Mouse (Mus musculus): ENCODE measurements around the gene Slc16a13.

The Slc16a13 gene

GRCm38 (mm10) chr11:70212423-70212822, 8.4 kb downstream of the Slc16a13 start, which contains the start of gene Slc16a11:
TSS of gene Slc16a11 (plus strand) at chr11:70212752.
- no peak for DNase-seq (ENCODE audit: low spot score in 2 of 2)

- DNase-seq (ENCODE audit: low spot score in 2 of 2): no peak
Observed at GRCm38 (mm10) chr11:70211972-70212371, 8.9 kb downstream of the Slc16a13 start.

GRCm38 (mm10) chr11:70210681-70211080, 10.2 kb downstream of the Slc16a13 start:
- no peak for DNase-seq (ENCODE audit: low spot score in 2 of 2)

- no peak for DNase-seq (ENCODE audit: low spot score in 2 of 2)
Observed at GRCm38 (mm10) chr11:70208778-70209388, 12.0 kb downstream of the Slc16a13 start.

GRCm38 (mm10) chr11:70207283-70207682, 13.6 kb downstream of the Slc16a13 start:
- no peak for DNase-seq (ENCODE audit: low spot score in 2 of 2)

- DNase-seq (ENCODE audit: low spot score in 2 of 2): no peak
Observed at GRCm38 (mm10) chr11:70206801-70207200, 14.1 kb downstream of the Slc16a13 start.

- DNase-seq (ENCODE audit: low spot score in 2 of 2): peak; percentile 80 to 89
Observed at GRCm38 (mm10) chr11:70201691-70202090, 19.2 kb downstream of the Slc16a13 start.

- no peak for DNase-seq (ENCODE audit: low spot score in 2 of 2)
Observed at GRCm38 (mm10) chr11:70200036-70200608, 20.7 kb downstream of the Slc16a13 start.

- no peak for DNase-seq (ENCODE audit: low spot score in 2 of 2)
Observed at GRCm38 (mm10) chr11:70199107-70199506, 21.8 kb downstream of the Slc16a13 start.

- no peak for DNase-seq (ENCODE audit: low spot score in 2 of 2)
Observed at GRCm38 (mm10) chr11:70198332-70198731, 22.5 kb downstream of the Slc16a13 start.

GRCm38 (mm10) chr11:70193354-70194285, 27.2 kb downstream of the Slc16a13 start:
- DNase-seq (ENCODE audit: low spot score in 2 of 2): no peak

- DNase-seq (ENCODE audit: low spot score in 2 of 2): no peak
Observed at GRCm38 (mm10) chr11:70192157-70192556, 28.7 kb downstream of the Slc16a13 start.

GRCm38 (mm10) chr11:70191188-70191587, 29.7 kb downstream of the Slc16a13 start:
- DNase-seq (ENCODE audit: low spot score in 2 of 2): no peak

- DNase-seq (ENCODE audit: low spot score in 2 of 2): no peak
Observed at GRCm38 (mm10) chr11:70189319-70190134, 31.3 kb downstream of the Slc16a13 start.

GRCm38 (mm10) chr11:70185120-70185519, 35.7 kb downstream of the Slc16a13 start:
- DNase-seq (ENCODE audit: low spot score in 2 of 2): no peak

- DNase-seq (ENCODE audit: low spot score in 2 of 2): no peak
Observed at GRCm38 (mm10) chr11:70180496-70180895, 40.4 kb downstream of the Slc16a13 start.

GRCm38 (mm10) chr11:70179401-70179800, 41.5 kb downstream of the Slc16a13 start:
- DNase-seq (ENCODE audit: low spot score in 2 of 2): no peak

GRCm38 (mm10) chr11:70178756-70179155, 42.1 kb downstream of the Slc16a13 start:
- no peak for DNase-seq (ENCODE audit: low spot score in 2 of 2)

GRCm38 (mm10) chr11:70178311-70178710, 42.6 kb downstream of the Slc16a13 start:
- DNase-seq (ENCODE audit: low spot score in 2 of 2): no peak

- no peak for DNase-seq (ENCODE audit: low spot score in 2 of 2)
Observed at GRCm38 (mm10) chr11:70177647-70178046, 43.2 kb downstream of the Slc16a13 start.

- no peak for DNase-seq (ENCODE audit: low spot score in 2 of 2)
Observed at GRCm38 (mm10) chr11:70174491-70174890, 46.4 kb downstream of the Slc16a13 start.

- no peak for DNase-seq (ENCODE audit: low spot score in 2 of 2)
Observed at GRCm38 (mm10) chr11:70172298-70172697, 48.6 kb downstream of the Slc16a13 start.
